Mouse (Mus musculus) induced T-regulatory cell, adult 2 months (primary cell): ENCODE measurements around the gene Fkbp11.
A peak's percentile ranks its signal among the peaks of the same experiment; 100 is the strongest.

Experiments used
- DNase-seq: peaks from one replicate; pipeline ENCODE4 v3.0.0-alpha.2; 2012; ENCODE audit warnings: low read depth

Fkbp11 gene

GRCm38 (mm10) chr15:98727443-98728321 is at the start of gene Fkbp11:
Fkbp11 (minus strand) TSS chr15:98728198.
- DNase-seq, result peak; percentile 53

GRCm38 (mm10) chr15:98777762-98778161 is 49.8 kb upstream of the Fkbp11 start, which contains the start of gene Wnt10b:
Wnt10b (minus strand) TSS chr15:98778150.
- DNase-seq, result peak; percentile 48

- DNase-seq, result peak; percentile 52
Measured at GRCm38 (mm10) chr15:98777005-98777616, 49.1 kb upstream of the Fkbp11 start.

GRCm38 (mm10) chr15:98776280-98777004 is 48.4 kb upstream of the Fkbp11 start:
- DNase-seq, result peak; percentile 77

- DNase-seq, result no peak
Measured at GRCm38 (mm10) chr15:98775533-98775932, 47.5 kb upstream of the Fkbp11 start.

GRCm38 (mm10) chr15:98774096-98774495 is 46.1 kb upstream of the Fkbp11 start:
- DNase-seq, result no peak

- peak; percentile 86 for DNase-seq
Measured at GRCm38 (mm10) chr15:98772511-98773211, 44.7 kb upstream of the Fkbp11 start.

- no peak for DNase-seq
Measured at GRCm38 (mm10) chr15:98771813-98772425, 43.9 kb upstream of the Fkbp11 start.

GRCm38 (mm10) chr15:98768259-98768658 is 40.3 kb upstream of the Fkbp11 start:
- no peak for DNase-seq

GRCm38 (mm10) chr15:98765929-98766328 is 37.9 kb upstream of the Fkbp11 start:
- no peak for DNase-seq

GRCm38 (mm10) chr15:98762670-98763529 is 34.9 kb upstream of the Fkbp11 start, which contains the start of gene Arf3:
Arf3 (minus strand) TSS chr15:98763214.
- peak; percentile 98 for DNase-seq

GRCm38 (mm10) chr15:98762201-98762621 is 34.2 kb upstream of the Fkbp11 start:
- DNase-seq, result peak; percentile 77

- no peak for DNase-seq
Measured at GRCm38 (mm10) chr15:98754125-98754524, 26.1 kb upstream of the Fkbp11 start.

GRCm38 (mm10) chr15:98753021-98753423 is 25.0 kb upstream of the Fkbp11 start:
- no peak for DNase-seq

GRCm38 (mm10) chr15:98749093-98749492 is 21.1 kb upstream of the Fkbp11 start:
- DNase-seq, result no peak

- no peak for DNase-seq
Measured at GRCm38 (mm10) chr15:98747296-98747695, 19.3 kb upstream of the Fkbp11 start.

- DNase-seq, result no peak
Measured at GRCm38 (mm10) chr15:98746344-98746965, 18.5 kb upstream of the Fkbp11 start.

GRCm38 (mm10) chr15:98743863-98744262 is 15.9 kb upstream of the Fkbp11 start:
- DNase-seq, result peak; percentile 50

- no peak for DNase-seq
Measured at GRCm38 (mm10) chr15:98742766-98743428, 14.9 kb upstream of the Fkbp11 start.
